Mouse (Mus musculus) stomach, embryonic 14.5 days (tissue): Measurements from ENCODE around the gene Muc15. TPM values are rescaled to one million over a fixed set of nuclear protein-coding genes. Genes with fewer than 3 reads are reported as not detected.

Experiments used
- ATAC-seq: fragments of 200-750 bp; cut with Nextera tagmentation; 2 replicates; pipeline ENCODE4 v1.8.0; 2017; ENCODE audit warnings: low read depth, moderate TSS enrichment; ENCODE audit not compliant: insufficient number of reproducible peaks, insufficient read depth, low FRiP score
- H3K27ac ChIP-seq: fragments of 300-500 bp; sonication (generic); 2 replicates; pipeline ENCODE4 v1.5.1; 2014; ENCODE audit warnings: mild to moderate bottlenecking, low read length, moderate library complexity, mixed read lengths
- H3K27me3 ChIP-seq: fragments of 300-500 bp; sonication (generic); 2 replicates; pipeline ENCODE4 v1.6.1; 2014; ENCODE audit warnings: low read length, control low read depth, mixed read lengths; ENCODE audit not compliant: control insufficient read depth, insufficient read depth
- H3K36me3 ChIP-seq: fragments of 300-500 bp; sonication (generic); 2 replicates; pipeline ENCODE4 v1.6.1; 2014; ENCODE audit warnings: mild to moderate bottlenecking, control low read depth, low read length, moderate library complexity, mixed read lengths; ENCODE audit not compliant: control insufficient read depth, insufficient read depth
- H3K4me1 ChIP-seq: fragments of 300-500 bp; sonication (generic); 2 replicates; pipeline ENCODE4 v1.6.1; 2014; ENCODE audit warnings: low read length, control low read depth, mixed read lengths; ENCODE audit not compliant: control insufficient read depth, insufficient read depth
- H3K4me2 ChIP-seq: fragments of 300-500 bp; sonication (generic); replicated peaks from 2 replicates; pipeline ENCODE4 v1.6.1; 2014; ENCODE audit warnings: low read depth, low read length, control low read depth
- H3K4me3 ChIP-seq: fragments of 300-500 bp; sonication (generic); 2 replicates; pipeline ENCODE4 v1.5.1; 2014; ENCODE audit warnings: low read depth, low read length, control low read depth
- H3K9ac ChIP-seq: fragments of 300-500 bp; sonication (generic); replicated peaks from 2 replicates; pipeline ENCODE4 v1.6.1; 2014; ENCODE audit warnings: low read depth, mild to moderate bottlenecking, control low read depth, low read length, moderate library complexity, mixed read lengths
- H3K9me3 ChIP-seq: fragments of 300-500 bp; sonication (generic); 2 replicates; pipeline ENCODE4 v1.6.1; 2016; ENCODE audit warnings: low read depth, low read length, control low read depth; ENCODE audit not compliant: control insufficient read depth
- WGBS: fragments of 180-500 bp; shearing (Covaris S2); extraction: QIAGEN DNeasy Blood & Tissue Kit; methylation state at CpG from one replicate; pipeline ENCODE4 v1.1.7; 2014; 5-methylcytosine and 5-hydroxymethylcytosine counted together
- polyA plus RNA-seq: library from polyadenylated mRNA; unstranded; fragments of >200 nt; fragmentation: Nextera tagmentation; extraction: Ambion mirVana; gene quantifications from 2 replicates; pipeline ENCODE4 v1.2.1, GENCODE M21; 2014

Gene Muc15
- polyA plus RNA-seq, 1 experiment from 2014 or later: not detected

DNA sequence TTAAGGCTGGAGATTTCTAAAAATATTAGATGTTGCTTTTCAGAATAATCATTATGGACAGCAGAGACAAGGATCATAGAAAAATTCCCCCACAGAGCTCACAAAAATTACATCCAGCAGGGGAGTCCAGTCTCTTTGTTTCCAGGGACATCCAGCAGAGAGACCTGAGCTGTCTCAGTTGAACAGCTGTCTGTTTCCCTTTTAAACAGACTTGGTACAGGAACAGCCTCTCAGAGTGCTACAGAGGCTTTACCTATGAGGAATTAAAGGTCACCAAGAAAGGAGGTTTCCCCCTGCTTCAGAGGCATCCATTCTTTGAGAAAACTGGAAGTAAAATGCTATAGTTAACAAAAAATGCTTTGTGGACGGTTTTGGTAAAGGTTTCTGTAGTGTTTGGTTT, 19.4 kb downstream of the Muc15 start:
- no peaks in the 10 kb centered on the region for H3K4me1 ChIP-seq
- H3K9me3 ChIP-seq: no peaks in the 10 kb centered on the region
- ATAC-seq: no peak
- no peaks in the 10 kb centered on the region for H3K27me3 ChIP-seq
- WGBS: 56% methylated on average over 1 of the region's 1 CpGs
- H3K4me3 ChIP-seq: no peak overlapping the region
- H3K36me3 ChIP-seq: no peaks in the 10 kb centered on the region
- no peak overlapping the region for H3K27ac ChIP-seq
- H3K9ac ChIP-seq: no peak overlapping the region
- no peak overlapping the region for H3K4me2 ChIP-seq

- Histone ChIP-seq H3K36me3 (no peaks in the 10 kb centered on the region), H3K9me3 (no peaks in the 10 kb centered on the region), H3K4me1 (no peaks in the 10 kb centered on the region), H3K27me3 (no peaks in the 10 kb centered on the region), H3K27ac (no peak overlapping the region), H3K4me3 (no peak overlapping the region), H3K4me2 (no peak overlapping the region), H3K9ac (no peak overlapping the region)
- 86% methylated on average over 2 of the region's 2 CpGs for WGBS
- ATAC-seq: no peak
Observed at GRCm38 (mm10) chr2:110757556-110757955, 36.4 kb downstream of the Muc15 start.

DNA sequence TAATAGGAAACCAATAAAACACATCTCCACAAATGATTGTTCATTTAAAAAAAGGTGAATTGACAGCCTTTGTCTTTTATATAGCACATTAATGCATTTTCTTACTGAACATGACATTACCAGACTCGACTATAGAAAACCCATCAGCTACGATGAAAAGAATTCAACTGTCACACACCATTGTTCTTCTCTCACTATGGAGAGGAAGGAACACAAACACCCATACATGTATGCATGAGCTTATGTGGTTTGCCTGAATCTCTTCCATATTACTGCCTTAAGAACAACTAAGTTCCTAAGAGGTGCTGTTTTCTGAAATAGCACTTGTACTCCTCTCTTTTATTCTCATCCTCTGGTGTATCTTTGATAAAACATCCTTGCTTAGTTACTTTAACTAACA, 38.3 kb downstream of the Muc15 start:
- H3K36me3 ChIP-seq: no peaks in the 10 kb centered on the region
- H3K4me1 ChIP-seq: no peaks in the 10 kb centered on the region
- no peak for ATAC-seq
- H3K27ac ChIP-seq: no peak overlapping the region
- H3K4me3 ChIP-seq: no peak overlapping the region
- no peak overlapping the region for H3K9ac ChIP-seq
- H3K9me3 ChIP-seq: no peaks in the 10 kb centered on the region
- 90% methylated on average over 2 of the region's 2 CpGs for WGBS
- H3K27me3 ChIP-seq: no peaks in the 10 kb centered on the region
- H3K4me2 ChIP-seq: no peak overlapping the region

DNA sequence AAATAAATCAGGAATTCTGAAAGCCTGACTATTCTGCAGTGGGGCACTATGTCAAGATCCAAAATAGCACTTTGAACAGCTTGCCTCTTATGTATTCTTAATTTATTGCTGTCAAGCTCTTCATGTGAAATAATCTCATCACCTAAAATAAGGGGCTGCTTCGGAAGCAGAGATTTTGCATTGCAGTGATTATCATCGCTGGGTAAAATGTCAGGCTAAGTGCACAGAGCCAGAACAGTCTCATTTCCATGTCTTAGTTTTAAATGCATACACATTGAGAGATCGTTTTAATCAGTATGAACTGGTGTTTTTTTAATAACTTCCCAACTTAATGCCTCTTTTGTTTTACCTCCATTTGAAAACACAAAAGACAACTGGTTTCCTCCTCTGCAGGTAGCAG, 66.3 kb downstream of the Muc15 start:
- H3K27me3 ChIP-seq: no peaks in the 10 kb centered on the region
- no peaks in the 10 kb centered on the region for H3K4me1 ChIP-seq
- WGBS: 83% methylated on average over 3 of the region's 3 CpGs
- no peak overlapping the region for H3K4me2 ChIP-seq
- H3K36me3 ChIP-seq: no peaks in the 10 kb centered on the region
- H3K9me3 ChIP-seq: no peaks in the 10 kb centered on the region
- ATAC-seq: no peak
- no peak overlapping the region for H3K27ac ChIP-seq
- no peak overlapping the region for H3K4me3 ChIP-seq
- H3K9ac ChIP-seq: no peak overlapping the region

Other genes starting within 250 kb of the Muc15 start
- gene Slc5a12, start 124.0 kb upstream of the Muc15 start, polyA plus RNA-seq: not detected in 2 replicates
- gene Ano3, start 229.6 kb downstream of the Muc15 start, polyA plus RNA-seq: 0.19 and 0.22 TPM in 2 replicates